Mouse (Mus musculus) megakaryocyte-erythroid progenitor cell, adult 5-6 weeks (primary cell): ENCODE results near the gene Fam129a. TPM values are rescaled to one million over a fixed set of nuclear protein-coding genes. Genes with fewer than 3 reads are reported as not detected.

ENCODE experiments used
- ATAC-seq: replicated peaks from 2 replicates; pipeline ENCODE4 v1.8.0; 2016; ENCODE audit warnings: mild to moderate bottlenecking, inconsistent platforms; ENCODE audit not compliant: severe bottlenecking, poor library complexity, low FRiP score, low TSS enrichment
- total RNA-seq, 2 experiments: library from RNA; stranded (forward) in 1 of 2; stranded (reverse) in 1 of 2; fragments of 200-1000, 215-1000 nt in 1 of 2; fragments of >200 nt in 1 of 2; fragmentation: Nextera tagmentation in 1 of 2; gene quantifications; 2 replicates each; pipeline ENCODE4 v1.2.3; 2014 to 2017

Gene Fam129a
- total RNA-seq, 2 experiments from 2014 or later: 0.83 to 3.1 TPM

GRCm38 (mm10) chr1:151758991-151759390, 188.0 kb downstream of the Fam129a start:
- no peak for ATAC-seq

GRCm38 (mm10) chr1:151764236-151764635, 193.2 kb downstream of the Fam129a start:
- no peak for ATAC-seq

GRCm38 (mm10) chr1:151766166-151766565, 195.2 kb downstream of the Fam129a start:
- no peak for ATAC-seq

GRCm38 (mm10) chr1:151766976-151767654, 196.1 kb downstream of the Fam129a start:
- ATAC-seq: peak; percentile 75

- ATAC-seq: no peak
Measured at GRCm38 (mm10) chr1:151769200-151769913, 198.4 kb downstream of the Fam129a start.

Other genes with a start within 250 kb of the Fam129a start
- gene Ivns1abp, start 226.7 kb upstream of the Fam129a start, total RNA-seq (2014; fragmentation: Nextera tagmentation): 209 and 234 TPM in 2 replicates
- 309 and 378 TPM in 2 replicates for gene Ivns1abp, start 226.7 kb upstream of the Fam129a start, total RNA-seq (2017)
- 22.3 and 41.0 TPM in 2 replicates for gene Swt1, start 142.7 kb upstream of the Fam129a start, total RNA-seq (2014; fragmentation: Nextera tagmentation)
- 23.5 and 35.5 TPM in 2 replicates for gene Swt1, start 142.7 kb upstream of the Fam129a start, total RNA-seq (2017)
- 42.4 and 44.1 TPM in 2 replicates for gene Trmt1l, start 142.6 kb upstream of the Fam129a start, total RNA-seq (2014; fragmentation: Nextera tagmentation)
- gene Trmt1l, start 142.6 kb upstream of the Fam129a start, total RNA-seq (2017): 29.1 and 33.0 TPM in 2 replicates
- gene Rnf2, start 70.2 kb upstream of the Fam129a start, total RNA-seq (2014; fragmentation: Nextera tagmentation): 32.6 and 33.0 TPM in 2 replicates
- gene Rnf2, start 70.2 kb upstream of the Fam129a start, total RNA-seq (2017): 72.6 and 115 TPM in 2 replicates
- gene Edem3, start 184.2 kb downstream of the Fam129a start, total RNA-seq (2014; fragmentation: Nextera tagmentation): 13.8 and 21.7 TPM in 2 replicates
- 35.2 and 38.2 TPM in 2 replicates for gene Edem3, start 184.2 kb downstream of the Fam129a start, total RNA-seq (2017)